In the genomic region with DNA sequence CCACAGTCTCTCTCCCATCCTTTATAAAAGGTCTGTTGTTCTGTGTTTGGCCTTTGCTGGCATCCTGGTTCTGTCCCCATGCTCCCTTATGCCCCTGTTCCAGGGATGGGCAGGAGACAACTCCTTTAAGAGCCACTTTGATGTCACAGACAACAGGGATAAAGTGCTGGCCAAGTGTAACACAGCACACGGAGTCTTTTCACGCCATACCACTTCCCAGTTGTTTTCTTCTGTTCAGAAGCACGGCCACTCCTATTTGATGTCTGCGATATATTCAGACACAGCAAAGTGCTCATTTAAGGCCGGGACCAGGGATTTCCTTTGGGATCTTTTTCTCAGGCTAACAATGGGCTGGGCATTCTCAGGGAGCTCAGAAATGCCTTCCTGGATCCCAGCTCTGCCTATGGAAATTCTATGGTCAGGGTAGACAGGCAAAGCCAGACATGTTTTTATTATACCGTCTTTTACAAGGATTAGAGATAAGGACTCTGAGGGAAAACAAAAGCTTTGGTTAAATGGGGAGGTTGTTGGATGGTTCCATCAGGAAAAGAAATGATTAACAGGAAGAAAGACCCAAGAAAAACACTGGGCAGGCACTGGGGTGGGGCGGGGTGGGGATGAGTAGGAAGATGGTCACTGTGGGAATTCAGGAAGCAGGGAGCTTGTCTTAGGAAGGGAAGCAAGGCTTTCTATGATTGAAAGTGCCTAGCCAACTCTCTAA, we compare ENCODE assay signal across 12 mouse cellular contexts.
DNase-seq lines count a peak whose midpoint lies in the region; ATAC-seq lines count a peak whose summit lies in the region.
"Had no signal": no experiment of that assay in that cellular context is flagged by ENCODE, and none has a peak within 500 bp of the region (broad histone marks: within the 10 kb centered on the region; RNA-seq: fewer than 3 reads in every experiment).

No protein-coding gene starts in this region.

- no peak overlapping the region for H3K4me2 ChIP-seq in heart, embryonic 15.5 days
- H3K4me2 ChIP-seq in midbrain, embryonic 15.5 days: no peak overlapping the region
- no peak overlapping the region for H3K4me2 ChIP-seq in embryonic facial prominence, embryonic 14.5 days (ENCODE audit: low read depth, low read length)
- H3K4me2 ChIP-seq: forebrain, embryonic 13.5 days; liver, embryonic 15.5 days had no signal

- no peak overlapping the region for H3K9ac ChIP-seq in heart, embryonic 15.5 days
- H3K9ac ChIP-seq in midbrain, embryonic 15.5 days: no peak overlapping the region
- H3K9ac ChIP-seq in embryonic facial prominence, embryonic 14.5 days (ENCODE audit: low read depth, low read length): no peak overlapping the region
- H3K9ac ChIP-seq: forebrain, embryonic 13.5 days; liver, embryonic 15.5 days had no signal

- ATAC-seq in heart, embryonic 15.5 days (replicated peaks; ENCODE audit: insufficient number of reproducible peaks, insufficient read depth, low FRiP score, low read depth): peak; percentile 49
- ATAC-seq in midbrain, embryonic 15.5 days (replicated peaks): no peak
- no peak for ATAC-seq in embryonic facial prominence, embryonic 14.5 days (ENCODE audit: low read depth)
- ATAC-seq: forebrain, embryonic 13.5 days had no signal

- peaks cover 41% of the 10 kb centered on the region for H3K4me1 ChIP-seq in heart, embryonic 15.5 days (replicated peaks)
- H3K4me1 ChIP-seq in midbrain, embryonic 10.5 days: peaks cover 52% of the 10 kb centered on the region
- peaks cover 35% of the 10 kb centered on the region for H3K4me1 ChIP-seq in midbrain, embryonic 15.5 days
- 0 out of 2 replicates have a peak, but pooled peaks cover 5% of the 10 kb centered on the region for H3K4me1 ChIP-seq in embryonic facial prominence, embryonic 14.5 days (ENCODE audit: control insufficient read depth, insufficient read depth, low read length)
- H3K4me1 ChIP-seq: liver, embryonic 15.5 days had no signal

- no peak overlapping the region for H3K4me3 ChIP-seq in heart, embryonic 15.5 days
- H3K4me3 ChIP-seq in midbrain, embryonic 10.5 days: no peak overlapping the region
- H3K4me3 ChIP-seq in midbrain, embryonic 15.5 days: no peak overlapping the region
- H3K4me3 ChIP-seq in embryonic facial prominence, embryonic 14.5 days (ENCODE audit: low read depth, low read length): no peak overlapping the region
- H3K4me3 ChIP-seq: forebrain, embryonic 13.5 days; liver, embryonic 15.5 days had no signal

- WGBS in heart, embryonic 15.5 days: 38% methylated on average over 7 of the region's 7 CpGs
- WGBS in midbrain, embryonic 10.5 days: 58% methylated on average over 7 of the region's 7 CpGs
- WGBS in midbrain, embryonic 15.5 days: 24% methylated on average over 7 of the region's 7 CpGs
- WGBS in embryonic facial prominence, embryonic 14.5 days: 56% methylated on average over 7 of the region's 7 CpGs

- peak overlapping the region; percentile 80 for H3K27ac ChIP-seq in heart, embryonic 15.5 days
- peak overlapping the region; percentile 61 for H3K27ac ChIP-seq in midbrain, embryonic 10.5 days (replicated peaks)
- H3K27ac ChIP-seq in midbrain, embryonic 15.5 days: no peak overlapping the region; the same call in 1 of the 2 replicates
- H3K27ac ChIP-seq in embryonic facial prominence, embryonic 14.5 days (replicated peaks; ENCODE audit: low read depth, low read length): peak overlapping the region; percentile 59; the same call in 1 of the 2 replicates
- H3K27ac ChIP-seq: forebrain, embryonic 13.5 days; liver, embryonic 15.5 days had no signal

- intact Hi-C loops in heart, postnatal 14 days (cut with DNase I): no loop called here
- intact Hi-C loops in left cerebral cortex, postnatal 36 days (cut with DNase I): no loop called here

- no peaks in the 10 kb centered on the region for H3K36me3 ChIP-seq in heart, embryonic 15.5 days
- H3K36me3 ChIP-seq in midbrain, embryonic 10.5 days: no peaks in the 10 kb centered on the region
- no peaks in the 10 kb centered on the region for H3K36me3 ChIP-seq in midbrain, embryonic 15.5 days (replicated peaks)
- H3K36me3 ChIP-seq in embryonic facial prominence, embryonic 14.5 days (ENCODE audit: control insufficient read depth, insufficient read depth, low read length): no peaks in the 10 kb centered on the region
- H3K36me3 ChIP-seq: liver, embryonic 15.5 days had no signal

- no peak for DNase-seq in heart, postnatal 14 days
- DNase-seq in midbrain, embryonic 10.5 days (ENCODE audit: low spot score): no peak
- DNase-seq in embryonic facial prominence, embryonic 14.5 days (ENCODE audit: low spot score): no peak
- peak; percentile 42 for DNase-seq in lung, postnatal 25 days (ENCODE audit: low spot score)
- DNase-seq in right cerebral cortex, postnatal 10 days (ENCODE audit: low spot score in 2 of 2): no peak
- no peak for DNase-seq in left cerebral cortex, postnatal 36 days (ENCODE audit: low spot score in 2 of 2)
- DNase-seq: cerebellum, postnatal 25 days; thymus, postnatal 25 days had no signal

- H3K27me3 ChIP-seq in heart, embryonic 15.5 days: no peaks in the 10 kb centered on the region
- H3K27me3 ChIP-seq in midbrain, embryonic 10.5 days (ENCODE audit: low read depth, poor library complexity, severe bottlenecking): no peaks in the 10 kb centered on the region
- no peaks in the 10 kb centered on the region for H3K27me3 ChIP-seq in midbrain, embryonic 15.5 days (replicated peaks)
- H3K27me3 ChIP-seq in embryonic facial prominence, embryonic 14.5 days (replicated peaks; ENCODE audit: control insufficient read depth, insufficient read depth, low read length): no peaks in the 10 kb centered on the region
- H3K27me3 ChIP-seq: forebrain, embryonic 13.5 days had no signal

- H3K9me3 ChIP-seq in heart, embryonic 15.5 days (replicated peaks): no peaks in the 10 kb centered on the region
- H3K9me3 ChIP-seq in midbrain, embryonic 10.5 days (replicated peaks): no peaks in the 10 kb centered on the region
- no peaks in the 10 kb centered on the region for H3K9me3 ChIP-seq in midbrain, embryonic 15.5 days
- H3K9me3 ChIP-seq in embryonic facial prominence, embryonic 14.5 days (ENCODE audit: control insufficient read depth, low read length): no peaks in the 10 kb centered on the region
- H3K9me3 ChIP-seq: forebrain, embryonic 13.5 days; liver, embryonic 15.5 days had no signal
